Mouse (Mus musculus): Measurements from ENCODE around the gene Fam228a. TPM values are rescaled to one million over a fixed set of nuclear protein-coding genes. Genes with fewer than 3 reads are reported as not detected.

Gene Fam228a
- not detected in 2 replicates for polyA plus RNA-seq (2012; ENCODE audit: low replicate concordance)

GRCm38 (mm10) chr12:4738031-4738576, at the start of gene Fam228a:
Gene Fam228a, minus strand, starts transcription at chr12:4738430.

GRCm38 (mm10) chr12:4768492-4769332, 30.5 kb upstream of the Fam228a start, which contains the start of the genes Pfn4 and Fam228b:
Gene Pfn4, plus strand, starts transcription at chr12:4769022.
Gene Fam228b, minus strand, starts transcription at chr12:4769267.

Other genes with a start within 250 kb of the Fam228a start
- 25.8 and 51.6 TPM in 2 replicates for gene Itsn2, start 145.8 kb downstream of the Fam228a start, polyA plus RNA-seq (2012; ENCODE audit: low replicate concordance)
- gene Gm3625, start 145.5 kb downstream of the Fam228a start, polyA plus RNA-seq (2012; ENCODE audit: low replicate concordance) = not detected in 2 replicates
- gene Pfn4, start 30.6 kb upstream of the Fam228a start, polyA plus RNA-seq (2012; ENCODE audit: low replicate concordance) = 0.12 TPM in 1 of 2 replicates, not detected in the other
- gene Fam228b, start 30.8 kb upstream of the Fam228a start, polyA plus RNA-seq (2012; ENCODE audit: low replicate concordance) = 0.38 and 0.51 TPM in 2 replicates
- 4.2 and 7.6 TPM in 2 replicates for gene Sf3b6, start 79.1 kb upstream of the Fam228a start, polyA plus RNA-seq (2012; ENCODE audit: low replicate concordance)
- 2.6 and 2.9 TPM in 2 replicates for gene Fkbp1b, start 103.2 kb upstream of the Fam228a start, polyA plus RNA-seq (2012; ENCODE audit: low replicate concordance)
- gene Wdcp, start 104.9 kb upstream of the Fam228a start, polyA plus RNA-seq (2012; ENCODE audit: low replicate concordance) = 0.63 and 2.1 TPM in 2 replicates
- gene Mfsd2b, start 135.9 kb upstream of the Fam228a start, polyA plus RNA-seq (2012; ENCODE audit: low replicate concordance) = 8.0 and 29.2 TPM in 2 replicates
- gene Ubxn2a, start 169.3 kb upstream of the Fam228a start, polyA plus RNA-seq (2012; ENCODE audit: low replicate concordance) = 5.7 and 10.9 TPM in 2 replicates
- gene Atad2b, start 178.9 kb upstream of the Fam228a start, polyA plus RNA-seq (2012; ENCODE audit: low replicate concordance) = 18.4 and 50.3 TPM in 2 replicates